ENCODE assay signal across 8 mouse cellular contexts in genomic region chr10:18021576-18022311, GRCm38 (mm10). TPM values are rescaled to one million over a fixed set of nuclear protein-coding genes. Genes with fewer than 3 reads are reported as not detected.
A peak's percentile ranks its signal among the peaks of the same experiment; 100 is the strongest.
DNase-seq lines count a peak whose midpoint lies in the region; ATAC-seq lines count a peak whose summit lies in the region.

No protein-coding gene starts in this region.

- no peak for DNase-seq in heart, postnatal 4 days
- DNase-seq in NIH3T3 (ENCODE audit: low read depth) = peak; percentile 35
- no peak for DNase-seq in adrenal gland, adult 18-20 months (ENCODE audit: low spot score in 2 of 2)
- DNase-seq in embryo, embryonic 10 days (ENCODE audit: low spot score) = no peak

- H3K27ac ChIP-seq in heart, embryonic 15.5 days = peak overlapping the region; percentile 98
- H3K27ac ChIP-seq in forebrain, embryonic 15.5 days (replicated peaks) = peak overlapping the region; percentile 96
- H3K27ac ChIP-seq in liver, embryonic 15.5 days (replicated peaks) = peak overlapping the region; percentile 75; the same call in 1 of the 2 replicates

- peak overlapping the region; percentile 82 for H3K4me3 ChIP-seq in heart, embryonic 15.5 days
- H3K4me3 ChIP-seq in forebrain, embryonic 15.5 days = peak overlapping the region; percentile 79
- H3K4me3 ChIP-seq in liver, embryonic 15.5 days (replicated peaks) = peak overlapping the region; percentile 70

- WGBS in heart, embryonic 15.5 days = 32% methylated on average over 14 of the region's 14 CpGs
- WGBS in forebrain, embryonic 15.5 days = 19% methylated on average over 14 of the region's 14 CpGs
- 37% methylated on average over 14 of the region's 14 CpGs for WGBS in liver, embryonic 15.5 days (ENCODE audit: insufficient replicate concordance)

- no peaks in the 10 kb centered on the region for H3K9me3 ChIP-seq in heart, embryonic 15.5 days (replicated peaks)
- no peaks in the 10 kb centered on the region for H3K9me3 ChIP-seq in forebrain, embryonic 15.5 days
- no peaks in the 10 kb centered on the region for H3K9me3 ChIP-seq in liver, embryonic 15.5 days (replicated peaks)

- H3K4me1 ChIP-seq in heart, embryonic 15.5 days (replicated peaks) = peaks cover 12% of the 10 kb centered on the region
- H3K4me1 ChIP-seq in forebrain, embryonic 15.5 days = peaks cover 25% of the 10 kb centered on the region
- H3K4me1 ChIP-seq in liver, embryonic 15.5 days (replicated peaks) = peaks cover 15% of the 10 kb centered on the region

- H3K36me3 ChIP-seq in heart, embryonic 15.5 days = peaks cover 12% of the 10 kb centered on the region
- H3K36me3 ChIP-seq in forebrain, embryonic 15.5 days = peaks cover 14% of the 10 kb centered on the region
- H3K36me3 ChIP-seq in liver, embryonic 15.5 days (replicated peaks) = peaks cover 8% of the 10 kb centered on the region

- H3K27me3 ChIP-seq in heart, embryonic 15.5 days = no peaks in the 10 kb centered on the region
- H3K27me3 ChIP-seq in forebrain, embryonic 15.5 days = no peaks in the 10 kb centered on the region
- no peaks in the 10 kb centered on the region for H3K27me3 ChIP-seq in liver, embryonic 15.5 days

- no peak for ATAC-seq in heart, embryonic 15.5 days (replicated peaks; ENCODE audit: insufficient number of reproducible peaks, insufficient read depth, low FRiP score, low read depth)
- ATAC-seq in forebrain, embryonic 15.5 days (replicated peaks) = peak; percentile 46
- ATAC-seq in liver, embryonic 15.5 days (ENCODE audit: insufficient read depth) = no peak
- no peak for ATAC-seq in monocyte, adult 5-6 weeks (replicated peaks; ENCODE audit: insufficient number of reproducible peaks, low FRiP score, low TSS enrichment, poor library complexity, severe bottlenecking)

- H3K4me2 ChIP-seq in heart, embryonic 15.5 days = peak overlapping the region; percentile 67
- H3K4me2 ChIP-seq in forebrain, embryonic 15.5 days (replicated peaks) = peak overlapping the region; percentile 46
- H3K4me2 ChIP-seq in liver, embryonic 15.5 days = peak overlapping the region; percentile 80

- H3K9ac ChIP-seq in heart, embryonic 15.5 days = peak overlapping the region; percentile 90
- peak overlapping the region; percentile 77 for H3K9ac ChIP-seq in forebrain, embryonic 15.5 days (replicated peaks)
- peak overlapping the region; percentile 73 for H3K9ac ChIP-seq in liver, embryonic 15.5 days

RNA-seq across cellular contexts. Expression of gene Abracl, which starts 1.3 kb away (rescaled TPM):
- 132 and 199 TPM in 2 replicates for polyA plus RNA-seq in heart, embryonic 15.5 days (2015; fragmentation: Nextera tagmentation; extraction: Ambion mirVana)
- 100 to 1,000 TPM; 155 to 163 TPM for total RNA-seq in heart, postnatal 4 days (2021)
- 226 and 237 TPM in 2 replicates for polyA plus RNA-seq in forebrain, embryonic 15.5 days (2015; fragmentation: Nextera tagmentation; extraction: Ambion mirVana)
- polyA plus RNA-seq in liver, embryonic 15.5 days (2015; fragmentation: Nextera tagmentation; extraction: Ambion mirVana) = 31.8 and 44.3 TPM in 2 replicates
- 10 to 100 TPM; 18.6 to 21.4 TPM for total RNA-seq in adrenal gland, adult 18-20 months (2021)
- 279 to 315 TPM (median 280 TPM) in 3 replicates for total RNA-seq in monocyte, adult 5-6 weeks (2017)

RNA-seq across cellular contexts. Expression of gene Reps1, which starts 33.9 kb away (rescaled TPM):
- 15.9 and 21.5 TPM in 2 replicates for polyA plus RNA-seq in heart, embryonic 15.5 days (2015; fragmentation: Nextera tagmentation; extraction: Ambion mirVana)
- total RNA-seq in heart, postnatal 4 days (2021) = 10 to 100 TPM; 52.7 to 54.0 TPM
- 16.3 and 30.2 TPM in 2 replicates for polyA plus RNA-seq in forebrain, embryonic 15.5 days (2015; fragmentation: Nextera tagmentation; extraction: Ambion mirVana)
- 4.7 and 5.0 TPM in 2 replicates for polyA plus RNA-seq in liver, embryonic 15.5 days (2015; fragmentation: Nextera tagmentation; extraction: Ambion mirVana)
- 10 to 100 TPM; 26.8 to 30.3 TPM for total RNA-seq in adrenal gland, adult 18-20 months (2021)
- 47.0 to 66.2 TPM (median 47.9 TPM) in 3 replicates for total RNA-seq in monocyte, adult 5-6 weeks (2017)

Comparison
In these comparisons a context has a peak if more than half of its experiments do, and no peak if none do; other contexts are left out.
1. RNA of gene Abracl, which starts 1.3 kb away (total RNA-seq): 279 to 315 TPM in monocyte, adult 5-6 weeks and 155 to 163 TPM in heart, postnatal 4 days; 18.6 to 21.4 TPM in adrenal gland, adult 18-20 months; every median in the first group is over 4 times any median in the second.
2. Peak in every context shown above with its lines, with median percentiles within 50 percentile points of each other: H3K27ac ChIP-seq, H3K4me2 ChIP-seq, H3K4me3 ChIP-seq and H3K9ac ChIP-seq.